Mouse (Mus musculus): ENCODE data around the gene Cd2bp2. TPM values are rescaled to one million over a fixed set of nuclear protein-coding genes. Genes with fewer than 3 reads are reported as not detected.

The Cd2bp2 gene
- total and polyA plus RNA-seq, 2 experiments from 2014 or later = 26.9 to 39.3 TPM

GRCm38 (mm10) chr7:127212432-127213250, 16.8 kb upstream of the Cd2bp2 start:
- 91% methylated on average over 12 of the region's 12 CpGs for WGBS
- ATAC-seq (ENCODE audit: insufficient read depth, low read depth) (no peak), DNase-seq (ENCODE audit: low spot score) (no peak)
- H3K9ac ChIP-seq (replicated peaks; ENCODE audit: low read depth, low read length) = no peak overlapping the region
- no peaks in the 10 kb centered on the region for H3K9me3 ChIP-seq (replicated peaks; ENCODE audit: control insufficient read depth, low read length)
- no peak overlapping the region for H3K4me2 ChIP-seq (ENCODE audit: low read depth, low read length)
- peaks cover 18% of the 10 kb centered on the region for H3K4me1 ChIP-seq (ENCODE audit: control insufficient read depth, insufficient read depth)
- H3K4me3 ChIP-seq (ENCODE audit: low read depth, low read length) = no peak overlapping the region
- TF ChIP-seq EP300 (IDR thresholded peaks at IDR 0.05; ENCODE audit: low read depth) (no peak), CTCF (IDR thresholded peaks at IDR 0.05; ENCODE audit: low read depth) (no peak)
- H3K36me3 ChIP-seq (replicated peaks; ENCODE audit: control insufficient read depth, insufficient read depth, low read length) = no peaks in the 10 kb centered on the region
- no peak overlapping the region for H3K27ac ChIP-seq (ENCODE audit: low read depth)
- H3K27me3 ChIP-seq (ENCODE audit: control insufficient read depth, insufficient read depth, low read length) = no peaks in the 10 kb centered on the region

- DNase-seq (ENCODE audit: low spot score) = no peak
- Histone ChIP-seq H3K36me3 (replicated peaks; ENCODE audit: control insufficient read depth, insufficient read depth, low read length) (no peaks in the 10 kb centered on the region), H3K4me1 (ENCODE audit: control insufficient read depth, insufficient read depth) (peaks cover 19% of the 10 kb centered on the region), H3K9me3 (replicated peaks; ENCODE audit: control insufficient read depth, low read length) (no peaks in the 10 kb centered on the region), H3K4me2 (ENCODE audit: low read depth, low read length) (no peak overlapping the region), H3K4me3 (ENCODE audit: low read depth, low read length) (no peak overlapping the region), H3K27ac (ENCODE audit: low read depth) (no peak overlapping the region), H3K27me3 (ENCODE audit: control insufficient read depth, insufficient read depth, low read length) (no peaks in the 10 kb centered on the region), H3K9ac (replicated peaks; ENCODE audit: low read depth, low read length) (0 out of 2 replicates have a peak overlapping the region, but pooled peaks have one; percentile 5)
- TF ChIP-seq CTCF (IDR thresholded peaks at IDR 0.05; ENCODE audit: low read depth) (no peak), EP300 (IDR thresholded peaks at IDR 0.05; ENCODE audit: low read depth) (no peak)
- WGBS = 53% methylated on average over 5 of the region's 5 CpGs
- ATAC-seq (ENCODE audit: insufficient read depth, low read depth) = no peak
Observed at GRCm38 (mm10) chr7:127211014-127211745, 15.3 kb upstream of the Cd2bp2 start.

- DNase-seq (ENCODE audit: low spot score) = no peak
- 83% methylated on average over 4 of the region's 4 CpGs for WGBS
- H3K4me1 ChIP-seq (ENCODE audit: control insufficient read depth, insufficient read depth) = peaks cover 18% of the 10 kb centered on the region
- no peaks in the 10 kb centered on the region for H3K27me3 ChIP-seq (ENCODE audit: control insufficient read depth, insufficient read depth, low read length)
- H3K27ac ChIP-seq (ENCODE audit: low read depth) = 0 out of 2 replicates have a peak overlapping the region, but pooled peaks have one; percentile 8
- H3K9ac ChIP-seq (replicated peaks; ENCODE audit: low read depth, low read length) = no peak overlapping the region
- no peaks in the 10 kb centered on the region for H3K9me3 ChIP-seq (replicated peaks; ENCODE audit: control insufficient read depth, low read length)
- H3K4me3 ChIP-seq (ENCODE audit: low read depth, low read length) = no peak overlapping the region
- H3K36me3 ChIP-seq (replicated peaks; ENCODE audit: control insufficient read depth, insufficient read depth, low read length) = no peaks in the 10 kb centered on the region
- TF ChIP-seq EP300 (IDR thresholded peaks at IDR 0.05; ENCODE audit: low read depth) = no peak
- no peak for TF ChIP-seq CTCF (IDR thresholded peaks at IDR 0.05; ENCODE audit: low read depth)
- H3K4me2 ChIP-seq (ENCODE audit: low read depth, low read length) = no peak overlapping the region
- no peak for ATAC-seq (ENCODE audit: insufficient read depth, low read depth)
Observed at GRCm38 (mm10) chr7:127210266-127210665, 14.4 kb upstream of the Cd2bp2 start.

GRCm38 (mm10) chr7:127209851-127210250, 14.0 kb upstream of the Cd2bp2 start:
- Histone ChIP-seq H3K9me3 (replicated peaks; ENCODE audit: control insufficient read depth, low read length) (no peaks in the 10 kb centered on the region), H3K4me2 (ENCODE audit: low read depth, low read length) (no peak overlapping the region; the same call in 1 of the 2 replicates), H3K27ac (ENCODE audit: low read depth) (peak overlapping the region; percentile 88; the same call in 1 of the 2 replicates), H3K4me1 (ENCODE audit: control insufficient read depth, insufficient read depth) (peaks cover 16% of the 10 kb centered on the region), H3K27me3 (ENCODE audit: control insufficient read depth, insufficient read depth, low read length) (no peaks in the 10 kb centered on the region), H3K36me3 (replicated peaks; ENCODE audit: control insufficient read depth, insufficient read depth, low read length) (no peaks in the 10 kb centered on the region), H3K4me3 (ENCODE audit: low read depth, low read length) (no peak overlapping the region), H3K9ac (replicated peaks; ENCODE audit: low read depth, low read length) (no peak overlapping the region)
- no peak for ATAC-seq (ENCODE audit: insufficient read depth, low read depth)
- DNase-seq (ENCODE audit: low spot score) = no peak
- TF ChIP-seq EP300 (IDR thresholded peaks at IDR 0.05; ENCODE audit: low read depth) = no peak
- WGBS = 84% methylated on average over 5 of the region's 5 CpGs

- WGBS = under 1% methylated on average over 43 of the region's 44 CpGs
- no peaks in the 10 kb centered on the region for H3K9me3 ChIP-seq (replicated peaks; ENCODE audit: control insufficient read depth, low read length)
- H3K9ac ChIP-seq (replicated peaks; ENCODE audit: low read depth, low read length) = peak within 1 kb of the TSS; percentile 77
- ATAC-seq (ENCODE audit: insufficient read depth, low read depth) (peak; percentile 92), DNase-seq (ENCODE audit: low spot score) (peak; percentile 100)
- no peaks in the 10 kb centered on the region for H3K27me3 ChIP-seq (ENCODE audit: control insufficient read depth, insufficient read depth, low read length)
- TF ChIP-seq EP300 (IDR thresholded peaks at IDR 0.05; ENCODE audit: low read depth) (peak; percentile 61; the same call in 1 of the 2 replicates), CTCF (IDR thresholded peaks at IDR 0.05; ENCODE audit: low read depth) (peak; percentile 73)
- H3K4me1 ChIP-seq (ENCODE audit: control insufficient read depth, insufficient read depth) = peaks cover 13% of the 10 kb centered on the region
- peaks cover 3% of the 10 kb centered on the region for H3K36me3 ChIP-seq (replicated peaks; ENCODE audit: control insufficient read depth, insufficient read depth, low read length)
- H3K4me2 ChIP-seq (ENCODE audit: low read depth, low read length) = peak within 1 kb of the TSS; percentile 91
- H3K4me3 ChIP-seq (ENCODE audit: low read depth, low read length) = peak within 1 kb of the TSS; percentile 70
- peak within 1 kb of the TSS; percentile 90 for H3K27ac ChIP-seq (ENCODE audit: low read depth)
Observed at GRCm38 (mm10) chr7:127208553-127209438, 12.9 kb upstream of the Cd2bp2 start, which contains the start of gene Mylpf. Mylpf (plus strand) TSS chr7:127208890.
